Mouse (Mus musculus): ENCODE results near the gene Magi2.

- TF ChIP-seq CTCF (IDR thresholded peaks at IDR 0.05) (no peak), EP300 (IDR thresholded peaks at IDR 0.05) (no peak)
Observed at GRCm38 (mm10) chr5:20625117-20625516, 1398.3 kb downstream of the Magi2 start.

Measured in lung, postnatal 0 days (tissue).